Mouse (Mus musculus) cerebellum, adult 9-10 months (tissue): ENCODE data around the gene Hspb9.
A peak's percentile ranks its signal among the peaks of the same experiment; 100 is the strongest.

ENCODE experiments used
- DNase-seq: peaks from one replicate; pipeline ENCODE4 v3.0.0; 2022

The Hspb9 gene

DNA sequence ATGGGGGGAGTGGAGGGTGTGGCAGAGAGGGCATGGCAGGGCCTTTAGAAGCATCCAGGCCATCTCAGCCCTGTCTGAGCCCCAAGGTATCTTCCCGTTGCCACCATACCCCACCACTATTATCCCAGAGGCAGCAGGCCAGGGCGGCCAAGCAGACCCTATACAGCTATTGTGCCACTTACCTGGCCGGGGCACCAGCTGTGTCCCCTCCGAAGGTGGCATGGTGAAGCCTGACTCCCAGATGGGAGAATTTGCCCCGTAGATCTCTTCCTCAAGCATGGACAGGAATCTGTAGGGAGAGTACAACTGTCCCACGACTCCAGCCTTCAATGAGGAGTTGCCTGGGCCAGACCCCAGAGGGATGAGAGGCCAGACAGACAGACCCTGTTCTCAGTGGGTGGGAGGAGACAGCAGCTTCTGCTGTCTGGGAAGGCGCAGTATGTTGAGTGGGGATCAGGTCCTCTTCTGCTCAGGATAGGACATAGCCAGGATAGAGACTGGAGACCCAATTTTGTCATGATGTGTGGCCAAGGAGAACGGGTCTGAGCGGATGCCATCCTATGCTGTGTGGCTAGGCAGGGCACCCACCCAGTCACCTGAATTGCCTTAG lies 4.3 kb upstream of the Hspb9 start:
- no peak for DNase-seq

DNA sequence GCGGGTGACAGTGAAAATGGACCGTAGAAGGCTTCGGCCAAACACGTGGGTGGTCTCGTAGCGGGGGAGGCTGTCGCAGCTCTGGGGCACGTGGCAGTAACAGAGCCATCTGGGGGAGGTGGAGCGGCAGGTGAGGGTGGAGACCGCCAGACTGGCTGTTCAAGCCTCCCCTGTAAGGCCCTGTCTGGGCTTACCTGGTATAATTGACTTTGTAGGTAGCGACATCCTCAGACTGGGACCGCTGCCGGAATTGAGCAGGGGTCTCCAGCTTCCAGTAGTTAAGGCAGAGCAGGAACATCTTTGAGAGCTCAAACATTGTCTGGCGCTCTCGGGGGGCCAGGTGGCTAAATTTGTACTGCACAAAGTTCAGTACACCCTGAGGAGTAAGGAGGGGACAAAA lies 3.1 kb upstream of the Hspb9 start:
- DNase-seq = no peak

DNA sequence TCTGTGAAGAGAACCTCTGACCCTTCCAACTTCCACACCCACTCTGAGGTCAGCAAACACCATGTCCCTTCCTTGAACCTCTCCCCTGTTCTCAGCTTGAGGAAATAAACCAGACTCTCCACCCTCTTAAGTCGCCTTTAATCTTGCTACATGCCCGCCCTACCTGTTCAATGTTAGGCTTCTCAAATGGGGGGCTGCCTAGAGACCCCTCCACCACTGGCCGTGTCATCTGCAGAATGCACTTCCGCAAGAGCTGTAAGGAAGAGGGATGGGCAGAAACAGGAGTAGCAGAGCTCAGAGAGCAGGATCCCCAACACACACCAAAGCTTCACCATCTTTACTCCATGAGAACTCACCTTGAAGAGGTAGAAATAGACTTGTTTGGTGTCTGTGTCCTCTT lies 2.7 kb upstream of the Hspb9 start:
- no peak for DNase-seq

DNA sequence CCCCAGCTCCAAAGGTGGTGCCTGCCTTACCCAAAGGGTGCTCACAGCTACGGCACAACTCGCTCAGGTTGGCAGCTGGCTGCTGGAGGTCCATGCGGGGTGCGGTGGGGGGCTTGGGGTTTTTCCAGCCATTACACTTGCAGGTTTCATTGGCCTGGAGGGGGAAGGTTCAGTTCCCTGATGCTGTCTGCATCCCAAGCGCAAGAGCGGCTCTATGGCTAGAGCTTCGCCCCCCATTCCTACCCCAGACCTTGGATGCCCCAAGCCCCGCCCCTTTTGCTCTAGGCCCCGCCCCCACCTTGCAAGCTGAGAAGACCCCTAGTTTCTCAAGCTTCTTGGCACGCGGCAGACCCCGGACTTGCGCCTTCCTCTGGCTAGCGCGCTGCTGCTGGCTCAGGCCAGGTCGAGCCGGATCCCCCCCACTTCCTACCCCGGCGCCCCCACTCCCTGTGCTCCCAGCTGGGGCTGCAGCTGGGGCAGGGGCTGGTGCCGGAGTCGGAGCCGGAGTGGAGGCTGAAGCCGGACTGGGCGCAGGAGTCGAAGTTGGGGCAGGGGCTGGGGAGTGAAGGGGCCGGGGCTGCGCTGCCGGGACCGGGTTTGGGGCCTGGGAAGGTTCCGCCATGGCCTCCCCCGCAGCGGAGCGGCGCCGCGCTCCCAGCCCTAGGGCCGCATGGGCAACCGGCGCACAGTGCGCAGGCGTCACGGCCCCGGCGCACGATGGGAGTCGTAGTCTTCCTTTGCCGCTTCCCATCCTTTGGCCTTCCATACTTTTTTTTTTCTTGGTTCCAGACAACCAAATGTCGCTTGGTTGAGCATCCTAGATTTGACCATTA lies 1.7 kb upstream of the Hspb9 start, which contains the start of gene Kat2a:
Gene Kat2a (minus strand): TSS at position 683 of the 833 bp plus-strand sequence.
- DNase-seq = peak; percentile 85

DNA sequence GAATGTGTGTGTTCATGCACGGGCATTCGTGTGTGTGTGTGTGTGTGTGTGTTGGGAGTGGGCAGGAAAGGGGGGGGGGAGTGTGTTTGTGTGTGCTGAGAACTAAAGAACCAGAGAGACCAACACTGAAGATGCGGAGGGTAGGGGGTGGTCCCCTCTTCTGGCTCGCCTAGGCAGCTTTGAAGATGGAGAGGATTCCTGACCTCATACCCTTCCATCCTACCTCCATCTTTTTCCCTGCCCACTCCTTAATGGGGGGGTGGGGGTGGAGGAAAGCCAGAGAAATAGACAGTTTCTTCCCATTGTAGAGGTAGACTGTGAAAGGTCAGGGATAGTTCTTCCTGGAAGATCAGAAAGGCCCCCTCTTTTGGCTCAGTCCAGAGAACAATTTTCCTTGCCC lies 476 bp upstream of the Hspb9 start:
- DNase-seq = no peak

DNA sequence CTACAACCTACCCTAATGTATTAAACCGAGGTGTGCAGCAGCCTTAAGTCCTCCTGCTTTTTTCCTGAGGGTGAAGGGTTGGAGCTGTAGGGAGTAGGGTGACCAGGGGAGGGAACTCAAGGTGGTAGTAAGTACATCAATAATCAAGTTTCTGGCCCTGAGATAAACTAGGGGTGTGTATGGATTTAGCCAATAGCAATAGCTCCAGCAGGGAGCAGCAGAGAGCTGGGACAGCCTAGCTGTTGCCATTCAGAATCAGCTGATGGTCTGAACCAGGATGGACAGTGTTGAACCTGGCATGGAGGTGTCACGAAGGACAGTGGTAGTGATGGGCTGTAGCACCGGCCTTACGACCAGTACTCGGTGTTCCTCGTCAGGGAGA lies 875 bp downstream of the Hspb9 start:
- DNase-seq = peak; percentile 82

DNA sequence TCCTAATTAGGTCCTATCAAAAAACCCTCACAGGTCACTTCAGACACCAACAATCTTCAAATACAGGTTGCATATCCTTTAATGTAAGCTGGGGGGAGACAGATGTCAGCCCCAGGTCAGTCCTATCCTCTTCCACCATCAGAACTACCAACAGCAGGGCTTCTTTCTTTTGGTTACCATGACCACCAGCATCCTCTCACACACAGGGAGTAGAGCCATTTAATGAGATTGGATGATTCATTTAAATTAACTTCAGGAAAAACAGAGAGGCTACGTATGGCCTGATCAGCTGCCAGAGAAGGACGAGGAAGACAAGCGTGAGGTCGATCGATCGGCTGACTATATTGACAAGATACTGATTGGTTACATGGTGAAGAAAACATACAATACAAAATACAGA lies 1.3 kb downstream of the Hspb9 start:
- DNase-seq = no peak

DNA sequence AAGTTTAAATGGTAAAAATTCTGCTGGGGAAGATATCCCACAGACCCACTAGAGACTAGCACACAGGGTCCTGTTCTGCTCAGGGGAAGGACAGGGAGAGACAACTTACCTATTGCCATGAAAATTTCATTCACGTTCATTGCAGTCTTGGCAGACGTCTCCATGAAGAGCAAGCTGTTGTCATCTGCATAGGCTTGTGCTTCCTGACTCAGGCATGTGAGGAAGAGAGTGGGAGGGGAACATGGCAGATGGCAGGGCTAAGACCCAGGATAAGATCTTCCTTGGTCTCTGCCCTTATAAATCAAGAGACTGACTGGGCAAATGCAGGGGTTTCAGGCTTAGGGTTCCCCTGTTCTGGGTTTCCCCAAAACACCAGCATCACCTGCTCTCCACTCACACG lies 3.0 kb downstream of the Hspb9 start:
- DNase-seq = no peak

DNA sequence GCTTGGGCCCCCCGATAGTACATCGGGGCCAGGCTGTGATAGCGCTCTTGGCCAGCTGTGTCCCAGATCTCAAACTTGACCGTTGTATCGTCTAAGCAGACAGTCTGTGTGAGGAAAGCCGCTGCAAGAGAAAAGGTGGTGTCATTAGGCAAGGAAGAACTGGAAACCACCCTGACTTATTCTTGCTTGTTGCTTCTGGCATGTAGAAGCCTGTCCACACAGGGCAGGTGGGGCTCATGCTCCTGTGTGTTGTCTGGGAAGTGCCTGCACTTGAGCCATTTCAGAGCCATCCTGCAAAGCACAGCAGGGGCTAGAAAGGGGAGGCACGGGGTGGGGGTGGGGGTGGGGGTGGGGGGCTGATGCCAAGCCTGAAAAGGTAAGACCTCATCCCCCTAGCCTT lies 4.8 kb downstream of the Hspb9 start:
- no peak for DNase-seq

DNA sequence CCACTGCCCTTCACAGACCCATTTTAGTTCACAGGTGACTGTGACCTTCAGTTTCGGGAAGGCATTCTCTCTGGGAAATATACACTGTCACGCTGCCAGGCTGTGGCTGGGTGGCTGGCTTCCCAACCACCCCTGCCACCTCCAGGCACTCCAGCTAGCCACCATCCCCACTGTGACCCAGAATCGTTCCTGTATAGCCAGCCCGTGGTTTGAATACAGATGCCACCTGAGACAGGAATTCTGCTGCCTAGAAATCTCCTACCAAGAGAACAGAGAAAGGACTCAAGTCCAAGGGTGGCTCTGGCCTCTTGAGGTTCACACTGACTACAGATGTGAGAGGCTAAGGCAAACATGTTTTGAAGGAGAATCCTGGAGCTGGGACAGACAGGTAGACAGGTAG lies 5.2 kb downstream of the Hspb9 start:
- DNase-seq = no peak

DNA sequence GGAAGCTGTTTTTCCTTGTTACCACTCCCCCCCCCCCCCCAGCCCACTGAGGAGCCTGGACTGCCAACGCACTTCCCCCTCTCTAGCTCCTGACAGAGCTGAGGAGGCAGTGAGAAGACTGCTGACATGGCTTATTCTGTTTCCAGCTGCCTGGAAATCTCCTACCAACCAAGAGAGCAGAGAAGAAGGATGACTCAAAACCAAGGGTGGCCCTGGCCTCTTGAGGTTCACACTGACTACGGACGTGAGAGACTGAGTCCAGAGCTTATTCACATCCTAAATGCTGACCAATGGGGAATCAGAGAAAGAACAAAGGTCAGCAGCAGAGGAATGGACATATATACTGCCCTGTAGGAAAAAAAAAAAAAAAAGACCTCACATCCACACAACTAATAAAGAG lies 5.7 kb downstream of the Hspb9 start:
- no peak for DNase-seq

DNA sequence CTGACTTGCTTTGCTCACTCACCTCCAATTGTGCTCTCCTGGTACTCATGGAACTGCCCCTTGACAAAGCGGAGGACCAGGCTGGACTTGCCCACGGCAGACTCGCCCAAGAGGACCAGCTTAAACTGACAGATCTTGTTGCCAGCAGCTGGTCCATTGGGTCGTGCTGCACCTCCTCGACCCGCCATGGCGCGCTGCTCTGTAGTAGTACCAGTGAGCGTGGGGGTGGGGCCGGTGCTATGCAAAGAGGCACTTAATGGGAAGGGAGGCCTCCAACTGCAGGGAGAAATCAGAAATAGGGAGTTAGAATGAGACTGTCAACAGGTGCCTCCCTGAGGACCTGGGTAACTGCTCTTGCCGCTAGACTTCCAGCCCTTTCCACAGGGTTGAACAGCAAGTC lies 6.2 kb downstream of the Hspb9 start:
- no peak for DNase-seq

DNA sequence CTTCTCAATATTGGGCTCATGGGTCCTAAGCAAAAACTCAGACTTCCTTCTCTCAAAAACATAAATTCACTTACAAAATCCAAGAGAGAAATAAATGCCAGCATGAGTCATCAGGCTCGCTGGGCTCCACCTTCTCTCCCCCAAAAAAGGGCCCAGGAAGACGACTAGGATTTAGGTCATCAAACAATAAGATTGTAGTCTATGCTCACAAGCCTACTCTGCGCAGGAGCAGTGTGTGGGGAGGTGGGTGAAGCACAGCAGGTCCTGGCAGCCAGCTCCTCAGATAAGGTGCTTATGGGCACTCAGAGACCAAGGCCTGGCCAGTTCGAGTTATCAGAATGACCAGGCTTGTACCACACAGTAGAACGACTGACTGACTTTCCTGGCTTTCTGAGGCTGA lies 6.7 kb downstream of the Hspb9 start:
- DNase-seq = no peak

DNA sequence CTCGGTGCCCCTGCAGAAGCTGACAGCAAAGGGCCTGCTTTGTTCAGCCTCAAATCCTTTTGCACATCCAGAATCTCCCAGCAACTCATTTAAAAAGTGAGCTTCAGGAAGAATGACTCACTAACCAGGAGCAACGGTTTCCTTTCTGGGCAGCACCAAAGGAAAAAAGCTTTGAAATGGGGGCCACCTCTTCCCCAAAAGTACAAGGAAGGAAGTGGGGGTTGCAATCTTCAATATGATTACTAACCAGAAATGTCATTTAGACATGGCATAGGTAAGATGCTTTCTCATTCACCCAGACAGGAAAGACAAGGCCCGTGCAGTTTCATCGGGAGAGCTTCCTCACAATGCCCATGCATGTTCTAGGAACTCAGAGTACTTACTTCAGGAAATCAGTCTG lies 7.6 kb downstream of the Hspb9 start:
- DNase-seq = no peak

DNA sequence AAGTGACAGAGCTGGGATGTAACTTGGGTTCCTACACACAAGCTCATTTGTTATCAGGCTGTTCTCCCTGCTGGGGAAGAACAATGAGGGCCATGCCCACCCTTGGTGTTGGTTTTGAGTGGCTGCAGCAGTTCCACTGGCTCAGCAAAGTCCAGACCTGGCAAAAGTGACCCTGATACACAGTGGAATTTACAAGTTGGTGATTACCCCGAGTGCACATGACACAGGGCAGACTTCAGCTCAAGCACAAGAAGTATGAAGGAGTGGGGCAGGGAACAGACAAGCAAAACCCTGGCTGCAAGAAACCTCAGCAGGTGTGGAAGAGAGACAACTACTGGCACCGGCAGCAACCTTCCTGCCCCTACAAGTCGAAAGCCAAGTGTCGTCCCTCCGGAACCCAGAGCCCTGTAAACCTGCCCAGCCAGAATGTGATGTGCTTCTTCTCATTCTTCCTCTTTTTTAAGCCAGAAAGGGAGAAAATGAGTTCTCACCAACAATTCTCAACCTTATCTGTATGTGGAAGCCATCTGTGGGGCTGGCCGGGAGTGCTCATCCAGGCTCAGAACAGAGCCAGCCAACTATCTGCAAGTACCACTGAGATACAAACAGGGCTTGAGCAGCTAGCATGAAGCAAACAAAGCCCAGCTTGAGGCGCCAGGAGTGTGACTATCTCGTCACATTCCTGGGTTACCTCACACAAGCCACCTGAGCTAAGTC lies 8.3 kb downstream of the Hspb9 start:
- no peak for DNase-seq

DNA sequence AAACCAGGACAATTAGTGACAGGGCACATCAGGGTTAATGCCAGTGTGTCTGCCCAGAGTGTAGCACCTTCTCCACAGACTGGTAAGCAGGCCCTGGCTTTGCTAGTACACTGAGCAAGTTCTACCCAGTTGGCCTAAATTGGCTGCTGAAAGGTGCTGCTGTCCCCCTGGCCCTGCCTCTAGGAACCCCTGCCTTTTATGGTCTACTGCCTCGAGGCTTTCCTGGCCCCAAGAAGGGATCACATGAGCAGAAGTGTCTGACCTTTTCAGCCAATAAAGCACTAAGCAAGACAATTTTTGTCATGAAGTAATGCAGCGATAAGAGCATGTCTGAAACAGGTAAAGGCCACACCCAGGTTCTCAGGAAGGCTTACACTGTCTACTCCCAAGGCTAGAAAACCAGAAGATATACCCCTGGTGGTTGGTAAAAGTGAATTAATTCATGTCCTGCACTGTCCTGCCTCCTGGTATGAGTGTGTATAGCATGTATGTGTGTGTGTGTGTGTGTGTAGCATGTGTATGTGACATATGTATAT lies 8.9 kb downstream of the Hspb9 start:
- DNase-seq = no peak

DNA sequence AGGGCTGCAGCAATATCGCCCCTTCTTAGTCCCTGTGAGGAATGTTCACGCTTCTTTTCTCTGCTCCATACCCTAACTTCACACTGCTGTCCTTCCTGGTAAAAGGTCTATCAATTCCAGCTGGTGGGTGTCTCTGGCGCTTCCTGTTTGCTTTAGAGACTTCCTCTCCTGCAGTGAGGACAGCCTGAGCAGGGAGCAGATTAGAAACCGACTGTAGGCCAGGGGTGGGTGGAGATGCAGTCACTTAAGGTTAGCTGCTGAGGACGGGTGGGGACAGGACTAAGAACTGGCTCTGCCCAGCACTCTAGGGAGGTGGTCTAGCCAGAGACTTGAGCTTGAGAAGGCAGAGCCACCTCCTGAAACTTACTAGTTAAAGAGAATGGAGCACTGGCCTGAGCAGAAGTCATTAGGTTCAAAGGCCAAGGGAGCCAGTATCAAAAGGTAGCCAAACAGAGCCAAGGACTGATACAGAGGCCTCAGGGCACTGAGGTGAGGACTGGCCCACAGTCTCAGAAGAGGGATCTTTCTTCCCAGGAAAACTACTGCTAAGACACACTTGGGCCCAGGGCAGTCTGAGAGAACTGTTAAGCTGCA lies 11.4 kb downstream of the Hspb9 start:
- DNase-seq = no peak

DNA sequence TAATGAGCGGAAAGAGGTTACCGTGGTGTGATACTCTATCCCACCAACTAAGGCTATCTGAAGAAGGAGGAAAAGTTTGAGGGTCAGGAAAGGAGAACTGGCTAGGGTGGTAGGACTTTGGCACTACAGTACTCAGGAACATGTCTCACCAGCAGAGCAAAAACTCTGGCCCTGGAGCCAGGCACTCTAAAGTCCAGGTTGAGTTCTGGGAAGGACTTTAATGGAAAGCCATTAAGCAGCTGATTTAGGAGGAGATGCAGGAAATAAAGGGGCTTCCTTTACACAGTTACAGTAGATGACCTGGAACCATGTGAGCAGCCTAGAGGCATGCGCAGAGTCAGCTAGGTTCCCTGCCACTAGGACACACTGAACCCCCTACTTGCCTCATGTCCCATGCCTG lies 13.6 kb downstream of the Hspb9 start:
- no peak for DNase-seq

DNA sequence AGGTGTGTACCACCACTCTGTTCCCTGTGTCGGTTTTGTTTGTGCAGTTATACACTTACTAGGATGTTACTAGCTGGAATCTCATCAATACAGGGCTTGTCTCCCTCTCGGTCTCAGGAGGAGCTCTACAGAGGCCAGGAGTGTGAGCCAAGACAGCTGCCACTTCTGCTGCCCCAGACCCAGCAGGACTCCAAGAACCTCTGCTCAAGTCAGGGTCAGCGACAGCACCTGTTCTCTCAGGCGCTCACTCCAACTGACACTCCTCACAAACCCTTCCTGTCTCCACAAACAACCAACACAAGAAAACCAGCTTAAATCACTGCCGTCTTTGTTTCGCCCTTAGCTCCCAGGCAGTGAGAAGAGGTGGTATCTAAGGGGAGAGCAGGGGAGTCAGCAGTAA lies 15.0 kb downstream of the Hspb9 start:
- no peak for DNase-seq

DNA sequence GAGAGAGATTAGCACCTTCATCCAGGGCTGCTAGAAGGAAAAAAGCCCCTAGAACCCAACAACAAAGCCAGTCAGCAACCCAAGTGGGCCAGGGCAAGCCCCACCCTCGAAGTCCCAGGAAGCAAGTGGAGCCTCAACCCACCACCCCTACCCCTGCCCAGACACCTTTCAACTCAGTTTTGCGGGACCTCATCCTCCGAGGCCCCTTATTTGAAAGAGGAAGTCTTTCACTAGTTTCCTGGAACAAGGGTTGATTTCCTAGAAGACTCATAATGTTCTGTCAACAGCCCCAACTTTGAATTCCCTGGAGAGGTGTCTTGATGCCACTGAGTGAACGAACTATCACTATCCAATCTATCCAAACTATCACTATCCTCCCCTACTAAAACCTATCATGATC lies 16.3 kb downstream of the Hspb9 start:
- DNase-seq = no peak

DNA sequence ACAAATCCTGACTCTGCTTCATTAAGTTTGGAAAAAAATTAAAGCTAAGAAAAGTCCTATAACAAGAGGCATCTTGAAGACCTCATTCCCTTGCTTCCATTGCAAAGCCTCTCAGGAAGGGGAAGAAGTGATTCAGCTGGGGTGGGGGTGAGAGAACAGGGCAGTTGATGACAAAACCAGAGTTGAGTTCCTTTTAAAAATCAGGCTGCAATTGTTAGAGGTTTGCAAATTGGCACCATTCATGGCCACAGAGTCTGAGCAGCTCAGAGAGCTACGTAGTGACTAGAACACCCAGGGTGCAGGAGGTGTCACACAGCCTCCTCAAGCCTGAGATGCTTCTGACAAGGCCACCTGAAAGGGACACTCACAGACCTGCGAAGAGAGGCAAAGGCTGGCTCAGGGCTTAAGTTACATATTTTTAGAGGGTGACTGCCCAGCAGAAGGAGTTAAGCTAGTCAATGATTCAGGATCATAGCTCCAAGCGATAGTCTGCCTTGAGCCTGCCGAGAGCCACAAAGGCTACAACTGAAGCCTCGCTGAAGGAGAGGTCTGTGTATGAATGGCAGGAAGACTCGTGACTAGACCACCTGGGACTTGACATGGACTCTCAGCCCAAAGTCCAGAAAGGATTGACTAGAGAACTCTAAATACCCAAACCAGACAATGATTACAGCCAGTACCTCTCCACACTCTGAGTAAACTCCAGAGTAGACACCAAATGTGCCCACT lies 17.0 kb downstream of the Hspb9 start:
- DNase-seq = no peak

DNA sequence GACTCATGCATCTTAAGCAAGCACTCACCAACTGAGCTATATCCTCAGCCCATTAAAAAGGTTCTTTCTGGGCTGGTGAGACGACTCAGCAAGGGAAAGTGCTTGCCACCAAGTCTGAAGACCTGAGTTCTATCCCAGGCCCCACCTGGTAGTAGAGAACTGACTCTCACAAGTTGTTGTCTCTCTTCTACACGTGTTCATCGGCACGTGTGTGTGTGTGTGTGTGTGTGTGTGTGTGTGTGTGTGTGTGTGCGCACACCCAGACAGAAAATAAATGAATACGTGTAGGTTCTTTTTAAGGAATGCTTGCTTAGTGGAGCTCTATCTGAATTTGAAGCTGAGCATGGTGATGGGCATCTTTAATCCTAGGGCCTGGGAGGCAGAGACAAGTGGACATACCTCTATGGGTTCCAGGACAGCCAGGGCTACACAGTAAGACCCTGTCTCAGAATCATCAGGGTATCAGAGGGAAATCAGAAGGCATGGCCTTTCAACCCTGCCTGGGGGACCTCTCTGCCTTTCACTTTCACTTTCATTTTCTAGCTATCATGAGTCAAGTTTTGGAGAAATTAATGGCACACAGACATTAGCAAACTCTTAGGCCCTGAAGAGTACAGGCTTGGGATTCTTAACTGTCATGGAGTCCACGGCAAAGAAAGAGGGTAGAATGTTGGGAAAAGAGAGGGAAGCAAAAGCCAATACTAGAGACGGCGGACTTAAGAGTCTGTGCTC lies 21.6 kb downstream of the Hspb9 start:
- no peak for DNase-seq
